Mouse (Mus musculus) small intestine, adult 10 weeks (tissue): ENCODE data around the gene Olfr10. TPM values are rescaled to one million over a fixed set of nuclear protein-coding genes. Genes with fewer than 3 reads are reported as not detected.

Experiments
- polyA plus RNA-seq: library from polyadenylated mRNA; stranded (reverse); fragments of 350-450 nt; fragmentation: Illumina TruSeq; extraction: RNeasy Lipid Tissue Mini Kit (QIAGEN cat#74804); gene quantifications from one replicate; pipeline ENCODE4 v1.2.3, GENCODE M21; 2014; ENCODE audit warnings: low replicate concordance

Gene Olfr10
- polyA plus RNA-seq = not detected

DNA sequence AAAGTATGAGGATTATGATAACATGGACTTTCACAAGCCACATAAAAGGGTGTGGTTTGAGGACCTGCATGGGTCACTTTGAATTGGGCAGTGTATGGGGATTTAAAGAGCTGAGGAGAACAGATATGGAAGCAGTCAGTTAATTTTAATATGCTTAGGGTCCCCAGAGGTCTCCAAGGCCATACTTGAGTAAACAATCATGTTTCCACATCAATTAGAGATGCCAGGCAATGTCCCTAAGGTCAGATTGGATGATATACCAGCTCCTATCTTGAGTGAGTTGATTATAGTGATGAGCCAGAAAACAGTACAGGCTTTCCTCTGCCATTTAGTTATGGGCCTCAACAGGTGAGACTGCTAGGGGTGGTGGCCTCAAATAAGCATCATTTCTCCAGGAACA, at the start of gene Olfr10:
Gene Olfr10 (plus strand): TSS at position 301 of the 400 bp plus-strand sequence.

DNA sequence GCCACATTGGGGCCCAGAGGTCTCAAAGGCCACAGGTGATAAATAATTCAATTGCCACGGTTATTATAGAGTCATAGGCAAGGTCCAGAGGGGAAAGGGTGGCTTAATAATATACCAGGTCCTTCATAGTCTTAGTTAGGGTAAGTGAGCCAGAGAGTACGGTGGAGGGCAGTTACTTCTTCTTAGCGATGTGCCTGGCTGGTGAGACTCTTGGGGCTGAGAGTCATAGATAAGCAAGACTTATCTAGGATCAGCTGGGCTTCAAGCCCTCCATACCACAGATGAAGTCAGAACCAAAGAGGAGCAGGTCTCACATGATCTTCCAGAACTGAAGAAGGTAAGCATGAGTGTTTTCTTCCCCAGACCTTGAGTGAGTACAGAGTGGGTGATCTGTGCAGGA, 26.3 kb upstream of the Olfr10 start, which contains the start of gene Olfr1393:
Gene Olfr1393 (plus strand): TSS at position 83 of the 400 bp plus-strand sequence.

DNA sequence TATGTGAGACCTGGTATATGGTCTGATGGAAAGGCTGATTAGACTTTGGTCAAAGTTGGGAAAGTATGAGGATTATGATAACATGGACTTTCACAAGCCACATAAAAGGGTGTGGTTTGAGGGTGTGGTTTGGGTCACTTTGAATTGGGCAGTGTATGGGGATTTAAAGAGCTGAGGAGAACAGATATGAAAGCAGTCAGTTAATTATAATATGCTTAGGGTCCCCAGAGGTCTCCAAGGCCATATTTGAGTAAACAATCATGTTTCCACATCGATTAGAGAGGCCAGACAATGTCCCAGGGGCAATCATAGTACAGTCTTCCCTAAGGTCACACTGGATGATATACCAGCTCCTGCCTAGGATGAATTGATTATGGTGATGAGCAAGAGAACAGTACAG, 19.6 kb upstream of the Olfr10 start, which contains the start of gene Olfr1392:
Gene Olfr1392 (plus strand): TSS at position 301 of the 400 bp plus-strand sequence.

DNA sequence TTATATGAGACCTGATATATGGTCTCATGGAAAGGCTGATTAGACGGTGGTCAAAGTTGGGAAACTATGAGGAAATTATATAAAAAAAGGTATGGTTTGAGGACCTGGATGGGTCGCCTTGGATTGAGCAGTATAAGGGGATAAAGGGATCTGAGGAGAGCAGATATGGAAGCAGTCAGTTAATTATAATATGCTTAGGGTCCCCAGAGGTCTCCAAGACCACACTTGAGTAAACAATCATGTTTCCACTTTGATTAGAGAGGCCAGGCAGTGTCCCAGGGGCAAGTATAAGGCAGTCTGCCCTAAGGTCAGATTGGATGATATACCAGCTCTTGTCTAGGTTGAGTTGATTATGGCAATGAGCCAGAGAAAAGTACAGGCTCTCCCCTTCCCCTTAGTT, 17.9 kb downstream of the Olfr10 start, which contains the start of gene Olfr1391:
Gene Olfr1391 (plus strand): TSS at position 301 of the 400 bp plus-strand sequence.

DNA sequence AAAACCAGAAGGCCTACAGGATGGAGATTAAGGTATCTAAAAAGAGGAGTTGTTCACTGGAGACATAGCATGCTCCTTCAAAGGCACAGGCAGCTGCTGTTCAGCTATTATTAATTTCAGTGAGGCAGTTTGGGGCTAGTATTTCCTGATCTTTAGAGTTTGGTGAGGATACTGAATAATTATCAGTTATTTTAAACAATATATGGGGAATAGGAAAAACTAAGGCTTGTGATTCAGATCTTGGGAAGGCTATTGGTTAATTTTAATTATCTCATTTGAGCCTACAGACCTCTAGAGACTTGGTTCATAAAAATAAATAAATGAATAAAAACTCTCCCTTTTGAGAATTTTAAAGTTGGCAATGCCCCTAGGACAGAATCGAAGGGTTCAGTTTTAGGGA, 30.3 kb downstream of the Olfr10 start, which contains the start of gene Olfr1390:
Gene Olfr1390 (plus strand): TSS at position 301 of the 400 bp plus-strand sequence.

Other genes starting within 250 kb of the Olfr10 start
- gene Tgtp2, start 240.5 kb upstream of the Olfr10 start, polyA plus RNA-seq = 22.2 TPM
- 66.3 TPM for gene Ifi47, start 228.2 kb upstream of the Olfr10 start, polyA plus RNA-seq
- gene Olfr1396, start 189.9 kb upstream of the Olfr10 start, polyA plus RNA-seq = not detected
- gene Olfr1395, start 162.5 kb upstream of the Olfr10 start, polyA plus RNA-seq = not detected
- gene Olfr1394, start 150.4 kb upstream of the Olfr10 start, polyA plus RNA-seq = not detected
- 0.93 TPM for gene Btnl9, start 117.6 kb upstream of the Olfr10 start, polyA plus RNA-seq
- gene Zfp62, start 101.4 kb upstream of the Olfr10 start, polyA plus RNA-seq = 81.1 TPM
- 21.1 TPM for gene Mgat1, start 60.5 kb upstream of the Olfr10 start, polyA plus RNA-seq
- gene Olfr1393, start 26.4 kb upstream of the Olfr10 start, polyA plus RNA-seq = 0.41 TPM
- 0.48 TPM for gene Olfr1392, start 19.5 kb upstream of the Olfr10 start, polyA plus RNA-seq
- not detected for gene Olfr1391, start 18.0 kb downstream of the Olfr10 start, polyA plus RNA-seq
- gene Olfr1390, start 30.4 kb downstream of the Olfr10 start, polyA plus RNA-seq = not detected
- not detected for gene Olfr1389, start 118.3 kb downstream of the Olfr10 start, polyA plus RNA-seq
- not detected for gene Olfr1388, start 131.9 kb downstream of the Olfr10 start, polyA plus RNA-seq
- gene Olfr1387, start 150.6 kb downstream of the Olfr10 start, polyA plus RNA-seq = not detected
- gene Olfr1386, start 160.3 kb downstream of the Olfr10 start, polyA plus RNA-seq = not detected
- gene Olfr1385, start 184.3 kb downstream of the Olfr10 start, polyA plus RNA-seq = not detected
- gene Olfr1384, start 202.0 kb downstream of the Olfr10 start, polyA plus RNA-seq = not detected
- gene Olfr1383, start 214.9 kb downstream of the Olfr10 start, polyA plus RNA-seq = not detected
- gene Olfr1382, start 223.5 kb downstream of the Olfr10 start, polyA plus RNA-seq = not detected
- gene Olfr1381, start 238.7 kb downstream of the Olfr10 start, polyA plus RNA-seq = not detected